Mouse (Mus musculus): ENCODE results near the gene Gm9117. TPM values are rescaled to one million over a fixed set of nuclear protein-coding genes. Genes with fewer than 3 reads are reported as not detected.

Gm9117 gene
- not detected for polyA plus RNA-seq (2014; fragmentation: Illumina TruSeq; extraction: RNeasy Lipid Tissue Mini Kit (QIAGEN cat#74804); ENCODE audit: low replicate concordance)

DNA sequence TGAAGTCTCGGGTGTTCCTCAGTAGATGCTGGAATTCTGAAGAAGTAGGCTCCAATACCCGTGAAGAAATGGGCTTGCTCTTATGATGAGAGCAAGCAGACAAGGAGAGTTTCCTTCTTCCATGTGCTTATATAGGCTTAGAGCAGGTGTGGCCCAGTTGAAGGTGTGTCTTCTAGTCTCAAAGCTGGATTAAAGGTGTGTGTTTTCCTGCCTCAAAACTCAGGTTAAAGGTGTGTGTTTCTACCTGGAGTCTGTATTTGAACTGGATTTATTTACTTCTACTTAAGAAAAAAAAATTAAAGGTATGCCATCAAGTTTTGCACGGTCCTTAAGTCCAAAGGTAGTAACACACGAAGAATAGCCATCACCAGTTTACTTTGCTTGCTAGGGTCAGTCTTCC lies at the start of gene Gm9117:
Gene Gm9117 (minus strand): TSS at position 101 of the 400 bp plus-strand sequence.

DNA sequence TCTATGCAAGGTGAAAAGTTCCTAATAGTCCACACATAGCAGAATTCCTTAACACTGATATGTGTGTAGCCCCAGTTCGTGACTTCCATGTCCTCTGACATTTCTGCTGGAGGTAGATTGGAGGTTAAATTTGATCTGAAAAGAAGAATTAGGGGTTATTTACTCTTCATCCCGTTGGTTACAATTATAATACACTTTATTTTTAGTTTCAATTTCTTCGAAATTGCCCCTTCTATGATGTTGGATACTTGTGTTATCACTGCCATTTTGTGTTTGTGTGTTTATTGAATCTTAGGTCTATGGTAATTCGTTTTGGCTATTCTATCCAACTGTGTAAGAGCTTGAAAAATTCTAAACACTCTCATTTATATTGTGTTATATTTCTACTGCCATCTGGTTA lies 17.9 kb upstream of the Gm9117 start, which contains the start of gene Tdpoz5:
Gene Tdpoz5 (minus strand): TSS at position 101 of the 400 bp plus-strand sequence.

Other genes with a start within 250 kb of the Gm9117 start
- not detected for gene Gm5773, start 170.5 kb downstream of the Gm9117 start, polyA plus RNA-seq (2014; fragmentation: Illumina TruSeq; extraction: RNeasy Lipid Tissue Mini Kit (QIAGEN cat#74804); ENCODE audit: low replicate concordance)
- not detected for gene Tdpoz4, start 147.1 kb downstream of the Gm9117 start, polyA plus RNA-seq (2014; fragmentation: Illumina TruSeq; extraction: RNeasy Lipid Tissue Mini Kit (QIAGEN cat#74804); ENCODE audit: low replicate concordance)
- not detected for gene Tdpoz3, start 117.5 kb downstream of the Gm9117 start, polyA plus RNA-seq (2014; fragmentation: Illumina TruSeq; extraction: RNeasy Lipid Tissue Mini Kit (QIAGEN cat#74804); ENCODE audit: low replicate concordance)
- gene Tdpoz5, start 17.8 kb upstream of the Gm9117 start, polyA plus RNA-seq (2014; fragmentation: Illumina TruSeq; extraction: RNeasy Lipid Tissue Mini Kit (QIAGEN cat#74804); ENCODE audit: low replicate concordance): not detected
- gene Gm9125, start 111.3 kb upstream of the Gm9117 start, polyA plus RNA-seq (2014; fragmentation: Illumina TruSeq; extraction: RNeasy Lipid Tissue Mini Kit (QIAGEN cat#74804); ENCODE audit: low replicate concordance): 0.78 TPM
- not detected for gene Gm10697, start 129.1 kb upstream of the Gm9117 start, polyA plus RNA-seq (2014; fragmentation: Illumina TruSeq; extraction: RNeasy Lipid Tissue Mini Kit (QIAGEN cat#74804); ENCODE audit: low replicate concordance)
- not detected for gene Gm10696, start 234.7 kb upstream of the Gm9117 start, polyA plus RNA-seq (2014; fragmentation: Illumina TruSeq; extraction: RNeasy Lipid Tissue Mini Kit (QIAGEN cat#74804); ENCODE audit: low replicate concordance)